Mouse (Mus musculus): Measurements from ENCODE around the gene Cyb5r3.

The Cyb5r3 gene

DNA sequence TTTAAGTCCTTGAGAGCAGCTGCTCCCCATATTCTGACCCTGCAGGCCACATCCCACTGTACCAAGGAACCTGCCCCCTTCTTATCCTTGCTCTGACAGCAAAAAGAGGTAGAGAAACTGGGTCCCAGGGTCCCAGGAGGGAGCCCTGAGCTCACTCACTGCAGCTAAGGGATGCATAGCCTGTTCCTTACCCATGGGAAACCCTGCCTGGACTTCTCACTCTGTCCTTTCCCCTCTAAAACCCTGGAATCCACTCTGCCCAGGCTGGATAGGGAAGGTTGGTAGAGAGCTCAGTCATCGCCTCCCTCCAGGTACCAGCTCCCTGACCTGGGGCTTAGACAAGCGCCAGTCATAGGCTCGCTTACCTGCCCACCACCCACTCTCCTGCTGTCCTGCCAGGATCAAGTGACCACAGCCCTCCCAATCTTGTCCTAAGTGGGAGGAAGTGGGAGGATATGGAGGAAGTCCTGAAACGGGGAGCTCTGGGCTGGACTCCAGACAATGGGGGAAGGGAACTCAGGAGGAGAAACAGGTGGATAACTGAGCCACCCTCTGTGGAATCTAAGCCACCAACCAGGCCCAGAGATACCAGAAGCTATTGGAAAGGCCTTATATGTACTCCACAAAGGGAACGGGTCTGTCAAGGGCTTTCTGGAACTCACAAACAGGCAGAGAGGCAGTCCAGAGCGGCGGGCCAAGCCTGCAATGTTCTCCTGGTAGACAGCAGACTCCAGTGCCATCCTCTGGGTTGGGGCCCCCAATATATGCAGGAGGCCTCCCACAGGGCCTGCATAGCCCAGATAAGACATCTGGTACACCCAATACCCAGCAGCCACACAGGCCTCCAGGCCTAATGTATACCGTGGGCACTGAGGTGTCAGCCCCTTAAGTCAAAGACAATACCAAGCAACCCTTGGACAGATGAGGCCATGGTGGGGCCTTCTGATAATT, 2.3 kb downstream of the Cyb5r3 start:
- no peak for DNase-seq (ENCODE audit: low read depth, low spot score)

DNA sequence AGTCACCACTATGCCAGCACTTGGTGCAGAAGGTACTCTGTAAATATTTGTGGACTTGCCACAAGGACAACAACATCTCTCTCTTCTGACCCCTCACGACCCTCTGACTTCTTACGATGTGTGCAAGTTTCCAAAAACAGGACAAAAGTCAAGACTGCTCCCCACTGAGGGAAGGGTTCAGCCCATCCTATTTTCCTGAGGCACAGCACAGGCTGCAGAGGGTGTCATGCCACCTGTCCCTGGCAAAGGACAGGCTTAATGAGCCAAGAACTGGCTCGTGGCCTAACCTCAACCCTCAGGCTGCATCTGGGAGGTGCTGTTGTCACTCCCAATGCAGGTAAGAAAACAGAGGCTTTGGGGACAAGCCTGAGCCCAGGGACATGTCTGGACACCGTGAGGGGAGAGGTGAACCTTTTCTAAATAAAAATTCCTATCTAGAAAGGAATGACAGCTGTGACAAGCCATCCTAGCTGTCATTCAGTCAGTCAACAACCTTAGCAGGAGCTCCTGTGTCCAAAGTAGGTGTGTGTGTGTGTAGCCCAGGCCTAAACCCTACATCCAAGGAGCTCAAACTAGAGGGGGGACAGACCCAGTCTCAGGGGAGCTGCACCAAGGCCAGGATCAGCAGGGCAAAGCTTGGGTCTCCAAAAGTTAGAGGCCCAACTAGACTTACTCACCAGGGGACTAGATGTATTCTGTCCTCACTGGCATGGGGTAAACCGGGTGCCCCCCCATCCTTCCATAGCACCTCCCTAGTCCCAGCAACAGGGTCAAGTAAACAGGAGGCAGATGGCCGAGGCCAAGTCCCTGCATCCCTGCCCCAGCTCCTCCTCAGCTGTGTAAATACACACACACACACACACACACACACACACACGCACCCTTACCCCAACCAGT, 3.3 kb downstream of the Cyb5r3 start:
- no peak for DNase-seq (ENCODE audit: low read depth, low spot score)

DNA sequence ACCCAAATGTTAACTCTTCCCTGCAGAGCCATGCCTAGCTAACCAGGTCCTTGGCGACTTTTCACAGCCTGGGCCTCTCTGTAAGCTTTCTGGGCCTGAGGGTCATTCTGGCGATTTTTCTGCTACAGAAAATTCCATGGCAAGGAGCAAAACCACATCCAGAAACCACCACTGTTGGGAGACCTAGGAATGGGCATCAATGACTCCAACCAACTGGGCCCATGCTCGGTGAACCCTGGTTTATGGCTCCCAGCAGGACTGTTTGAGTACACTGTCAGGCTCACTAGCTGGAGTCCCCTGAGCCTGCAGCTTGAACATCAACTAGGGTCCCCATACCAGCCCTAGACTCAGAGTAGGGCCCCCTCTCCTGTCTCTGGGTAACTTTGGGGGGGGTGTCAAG, 4.1 kb downstream of the Cyb5r3 start:
- no peak for DNase-seq (ENCODE audit: low read depth, low spot score)

DNA sequence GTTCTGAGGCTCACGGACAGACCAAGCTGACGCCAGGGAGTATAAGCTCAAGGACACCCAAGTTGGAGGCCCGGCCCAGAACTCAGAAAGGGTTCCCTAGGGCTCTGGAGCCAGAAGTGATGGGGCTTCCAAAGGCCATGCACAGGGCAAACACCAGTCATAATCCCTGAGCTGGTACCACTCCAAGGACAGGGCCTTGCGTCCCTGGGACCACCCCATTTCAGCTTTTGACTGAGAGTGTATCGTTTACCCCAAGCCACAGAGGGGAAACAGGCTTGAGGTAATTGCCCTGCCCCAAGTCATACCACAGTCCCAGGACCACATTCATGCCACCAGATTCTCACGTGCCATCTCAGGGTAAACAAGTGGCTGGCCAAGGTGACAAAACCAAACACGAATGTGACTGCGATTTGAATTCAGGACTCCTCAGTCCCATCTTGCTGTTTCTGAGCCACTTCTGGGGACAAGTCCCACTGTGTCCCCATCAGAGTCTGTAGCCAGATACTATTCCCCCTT, 4.8 kb downstream of the Cyb5r3 start:
- DNase-seq (ENCODE audit: low read depth, low spot score), result no peak

DNA sequence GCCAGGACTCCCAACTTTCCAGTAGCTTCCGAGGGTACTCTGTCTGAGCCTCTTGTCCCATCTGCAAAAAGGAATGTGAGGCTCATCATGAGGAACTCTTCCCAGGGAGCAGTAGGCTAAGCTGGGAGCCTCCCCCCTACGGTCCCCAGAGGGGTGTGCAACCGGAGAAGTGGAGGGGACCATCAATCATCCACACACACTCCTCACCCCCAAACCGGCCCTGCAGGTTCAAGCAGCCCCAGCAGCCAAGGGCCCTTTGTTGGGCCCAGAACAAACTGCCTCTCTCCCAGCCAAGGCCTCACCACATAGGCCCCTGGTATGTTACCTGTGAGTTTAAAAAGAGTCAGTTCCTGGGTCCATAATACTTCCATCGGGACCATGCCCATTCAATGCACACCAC, 5.3 kb downstream of the Cyb5r3 start:
- DNase-seq (ENCODE audit: low read depth, low spot score), result no peak

DNA sequence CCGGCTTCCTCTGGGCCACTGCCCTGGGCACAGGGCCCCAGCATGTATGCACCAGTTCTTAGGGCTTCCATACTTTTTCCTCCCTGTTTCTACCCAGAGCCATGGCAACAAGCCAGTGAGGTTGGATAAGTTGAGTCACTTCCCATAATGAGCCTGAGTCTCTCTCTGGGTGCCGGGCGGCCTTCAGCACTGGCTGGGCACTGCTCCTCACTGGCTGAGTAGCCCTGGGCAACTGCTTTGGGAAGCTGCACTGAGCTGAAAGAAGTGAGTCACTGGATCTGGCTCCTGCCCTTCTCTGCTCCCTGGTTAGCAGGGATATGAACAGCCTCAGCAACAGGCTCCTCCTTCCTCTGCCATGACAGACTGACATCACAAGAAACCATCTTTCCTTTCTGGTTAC, 5.8 kb downstream of the Cyb5r3 start:
- no peak for DNase-seq (ENCODE audit: low read depth, low spot score)

DNA sequence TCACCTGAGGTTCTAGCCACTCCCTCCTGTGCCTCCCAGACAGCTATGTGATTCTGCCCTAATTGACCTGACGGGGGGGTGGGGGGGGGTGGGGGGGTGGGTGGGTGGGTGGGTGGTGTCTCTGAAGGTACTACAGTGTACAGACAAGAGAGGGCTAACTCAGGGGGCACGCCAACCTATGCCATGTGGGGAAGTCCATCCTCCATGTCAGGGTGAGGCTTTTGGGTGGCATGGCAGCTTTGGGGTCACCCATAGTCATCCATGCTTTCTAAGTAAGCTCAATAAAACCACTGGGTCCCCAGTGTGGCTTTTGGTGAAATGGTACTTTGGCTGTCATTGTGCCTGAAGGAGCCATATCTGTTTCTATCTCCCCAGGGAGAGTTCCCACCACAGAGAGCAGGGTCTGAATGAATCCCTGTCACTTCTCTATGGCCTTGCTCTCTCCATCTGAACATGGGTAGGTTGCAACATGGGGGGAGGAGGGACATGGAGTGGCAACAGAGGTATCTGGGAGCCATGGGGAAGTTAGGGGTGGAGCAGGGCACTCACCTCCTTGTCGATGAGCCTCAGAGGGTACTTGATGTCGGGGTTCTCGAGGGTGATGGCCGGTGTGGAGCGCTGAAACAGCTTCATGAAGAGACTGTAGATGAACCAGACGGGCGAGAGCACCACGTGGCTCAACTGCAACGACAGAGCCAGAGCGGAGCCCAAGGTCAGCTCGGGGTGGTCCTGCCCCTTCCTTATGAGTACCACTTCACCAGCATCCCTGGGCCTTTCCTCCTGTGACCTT, 6.7 kb downstream of the Cyb5r3 start:
- no peak for DNase-seq (ENCODE audit: low read depth, low spot score)

DNA sequence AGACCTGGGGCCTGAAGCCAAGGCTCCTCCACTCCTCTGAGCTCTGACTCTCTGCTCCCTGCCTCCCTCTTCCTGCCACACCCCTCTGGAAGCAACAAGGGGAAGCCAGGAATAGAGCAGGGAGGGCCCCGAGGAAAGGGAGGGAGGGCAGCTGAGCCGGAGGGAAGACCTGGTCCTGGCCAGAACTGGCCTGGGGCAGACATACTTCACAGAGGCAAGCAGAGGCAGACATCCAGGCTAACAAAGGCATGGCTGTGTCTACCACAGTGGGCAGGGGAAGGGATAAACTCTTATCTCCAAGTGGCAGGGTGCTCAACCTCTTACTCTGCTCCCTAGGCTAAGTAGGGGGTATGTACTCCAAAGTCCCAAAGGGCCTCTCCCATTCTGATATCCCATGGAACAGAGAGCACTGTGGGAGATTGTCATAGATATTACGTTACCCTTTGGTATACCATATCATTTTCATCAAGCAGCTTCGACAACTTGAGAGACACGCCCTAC, 7.4 kb downstream of the Cyb5r3 start:
- DNase-seq (ENCODE audit: low read depth, low spot score), result no peak

DNA sequence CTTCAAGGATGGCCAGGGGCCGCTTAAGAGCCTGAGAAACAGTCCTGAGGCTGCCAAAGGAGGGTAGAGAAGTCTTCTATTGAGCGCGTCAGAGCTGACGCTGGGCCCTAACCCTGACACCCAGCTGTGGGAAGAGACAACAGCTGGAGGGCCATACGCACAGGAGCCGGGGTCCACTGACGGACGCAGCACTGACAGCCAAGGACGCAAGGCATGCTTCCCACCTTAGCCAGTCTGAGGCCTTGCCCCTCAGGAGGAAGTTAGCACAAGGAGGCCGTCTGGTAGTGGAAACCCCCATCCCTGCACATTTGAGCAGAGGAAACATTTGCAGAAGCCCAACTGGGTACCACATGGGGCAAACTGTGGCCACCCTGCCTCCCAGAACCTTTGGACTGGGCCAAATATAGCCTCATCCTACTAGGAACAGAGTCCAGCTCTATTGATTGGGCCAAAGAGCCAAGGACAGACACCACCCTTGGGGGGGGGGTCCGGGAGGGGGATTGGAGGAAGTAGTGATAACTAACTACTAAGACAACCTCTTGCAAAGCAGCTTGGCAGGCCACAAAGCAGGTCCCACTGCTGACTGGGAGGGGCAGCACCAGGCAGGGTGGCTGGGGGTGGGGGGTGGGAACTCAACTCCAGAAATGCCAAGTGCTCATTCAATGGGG, 9.4 kb downstream of the Cyb5r3 start:
- no peak for DNase-seq (ENCODE audit: low read depth, low spot score)

DNA sequence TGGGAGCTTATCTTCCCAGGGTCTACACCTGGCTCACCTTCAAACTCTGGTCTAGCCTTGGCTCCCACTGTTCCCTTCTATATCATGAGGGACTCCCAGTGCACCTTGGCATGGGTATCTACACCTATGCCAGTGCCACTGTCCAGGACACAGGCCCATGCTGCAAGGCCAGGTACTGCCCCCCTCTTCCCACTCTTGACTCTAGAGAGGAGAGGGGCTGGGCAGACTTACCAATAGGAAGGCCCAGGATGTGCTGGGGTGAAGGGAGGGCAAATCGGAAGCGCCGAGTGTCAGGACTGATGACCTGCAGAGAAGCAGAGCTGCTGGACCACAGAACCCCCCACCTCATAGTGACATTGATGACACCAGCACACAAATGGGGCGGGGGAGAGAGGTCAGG, 10.4 kb downstream of the Cyb5r3 start:
- no peak for DNase-seq (ENCODE audit: low read depth, low spot score)

DNA sequence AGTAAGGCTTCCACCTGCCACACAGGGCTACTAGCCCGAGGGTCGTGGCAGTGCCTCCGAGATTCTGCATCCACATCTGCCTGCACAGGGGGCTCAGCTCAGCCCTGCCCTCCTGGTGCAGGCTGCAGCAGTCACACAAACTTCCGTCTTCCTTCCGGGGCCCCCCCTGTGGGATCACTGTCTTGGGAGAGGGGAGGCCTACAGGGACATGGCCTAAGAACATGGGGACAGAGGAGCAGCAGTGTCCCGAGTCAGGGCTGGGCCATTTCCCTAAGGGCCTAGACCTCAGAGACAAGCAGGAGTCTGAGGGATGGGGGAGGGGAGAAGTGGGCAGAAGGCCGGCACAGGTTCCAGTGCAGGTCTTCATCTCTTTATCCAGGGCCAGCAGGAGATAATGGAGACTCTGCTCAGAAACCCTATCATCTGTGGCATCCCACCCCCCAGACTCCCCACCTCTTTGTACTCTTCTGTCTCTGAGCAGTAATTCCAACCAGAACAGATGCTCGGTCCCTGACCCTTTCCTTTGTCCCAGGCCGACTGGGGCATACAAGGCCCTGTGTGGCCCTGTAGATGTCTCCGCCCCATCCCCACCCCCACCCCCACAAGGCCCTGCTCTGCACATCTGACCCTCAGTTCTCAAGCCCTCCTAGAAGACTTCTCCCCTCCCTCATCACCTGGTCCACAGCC, 11.2 kb downstream of the Cyb5r3 start:
- no peak for DNase-seq (ENCODE audit: low read depth, low spot score)

DNA sequence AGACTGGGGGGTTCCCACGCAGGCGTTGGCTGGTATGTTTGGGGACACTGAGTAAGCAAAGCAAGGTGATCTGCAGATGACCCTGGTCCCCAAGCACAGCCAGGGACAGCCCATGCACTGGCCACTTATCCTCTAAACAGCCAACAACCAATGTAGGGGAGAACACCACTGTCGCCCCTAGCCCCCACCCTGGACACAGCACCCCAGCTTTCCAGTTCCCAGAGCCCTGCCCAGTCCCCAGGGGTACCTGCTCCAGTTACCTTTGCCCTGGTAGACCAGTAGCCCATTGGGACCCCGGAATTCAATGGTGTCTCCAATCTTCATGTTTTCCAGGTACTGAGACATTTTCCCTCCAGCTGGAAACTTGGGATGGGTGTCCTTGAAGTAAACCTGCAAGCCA, 11.8 kb downstream of the Cyb5r3 start:
- no peak for DNase-seq (ENCODE audit: low read depth, low spot score)

DNA sequence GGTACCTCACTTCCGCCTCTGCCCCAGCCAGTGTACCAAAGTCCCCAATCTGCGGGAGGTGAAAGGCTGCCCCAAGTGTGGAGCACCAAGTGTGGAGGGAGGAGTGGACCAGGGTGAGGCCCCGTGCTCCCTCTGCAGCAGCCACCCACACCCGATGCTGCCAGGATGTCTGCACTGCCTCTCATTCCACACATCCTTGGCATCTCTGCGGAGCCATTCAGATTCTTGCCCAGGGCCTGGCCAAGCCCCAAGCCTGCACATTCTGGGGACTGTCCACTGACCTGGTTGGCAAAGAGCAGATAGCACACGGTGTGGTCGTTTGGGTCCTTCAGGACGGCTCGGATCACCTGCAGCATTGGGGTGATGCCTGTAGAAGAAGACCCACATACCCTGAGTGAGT, 12.6 kb downstream of the Cyb5r3 start:
- DNase-seq (ENCODE audit: low read depth, low spot score), result no peak

DNA sequence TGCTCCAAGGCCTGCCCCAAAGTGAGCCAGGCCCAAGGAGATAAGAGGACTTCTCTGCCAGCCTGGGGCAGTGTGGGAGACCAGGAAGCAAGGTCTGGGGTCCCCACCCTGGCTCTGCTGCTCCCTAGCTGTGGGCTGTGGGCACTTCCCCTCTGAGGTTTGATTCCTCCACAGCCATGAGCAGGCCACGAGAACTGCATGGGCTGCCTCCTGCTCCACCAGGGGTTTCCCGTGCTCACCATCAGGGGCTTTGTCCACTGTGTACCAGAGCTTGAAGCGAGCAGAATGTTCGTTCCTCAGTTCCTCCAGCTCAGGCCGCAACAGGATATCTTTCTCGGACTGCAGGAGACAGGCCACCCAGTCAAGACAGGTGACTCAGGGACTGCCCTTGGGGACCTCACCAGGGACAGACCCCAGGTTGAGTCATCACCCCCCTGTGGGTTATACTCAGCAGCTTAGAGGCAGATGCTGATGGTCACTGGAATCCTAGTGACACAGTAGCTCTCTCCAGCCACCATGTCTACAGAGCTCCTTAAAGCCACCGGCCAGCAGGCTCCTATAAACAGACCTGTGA, 13.7 kb downstream of the Cyb5r3 start:
- no peak for DNase-seq (ENCODE audit: low read depth, low spot score)

DNA sequence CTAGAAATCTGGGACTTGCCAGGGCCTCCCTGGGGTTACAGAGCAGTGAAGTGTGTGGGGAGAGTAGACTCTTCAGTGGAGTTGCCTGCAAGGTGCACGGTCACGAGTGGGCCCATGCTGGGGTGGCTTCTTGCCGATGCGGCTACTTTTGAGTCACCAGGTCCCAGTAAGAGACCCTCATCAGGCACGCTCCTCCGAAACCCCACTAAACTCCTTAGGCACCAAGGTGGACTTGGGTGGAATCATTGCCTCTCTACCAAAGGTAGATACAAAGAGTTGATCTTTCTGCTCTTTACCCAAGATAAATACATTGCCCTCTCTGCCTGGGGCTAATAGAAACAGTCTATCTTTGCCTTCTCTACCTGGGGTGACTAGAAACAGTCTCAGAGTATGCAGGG, 14.7 kb downstream of the Cyb5r3 start:
- DNase-seq (ENCODE audit: low read depth, low spot score), result no peak

DNA sequence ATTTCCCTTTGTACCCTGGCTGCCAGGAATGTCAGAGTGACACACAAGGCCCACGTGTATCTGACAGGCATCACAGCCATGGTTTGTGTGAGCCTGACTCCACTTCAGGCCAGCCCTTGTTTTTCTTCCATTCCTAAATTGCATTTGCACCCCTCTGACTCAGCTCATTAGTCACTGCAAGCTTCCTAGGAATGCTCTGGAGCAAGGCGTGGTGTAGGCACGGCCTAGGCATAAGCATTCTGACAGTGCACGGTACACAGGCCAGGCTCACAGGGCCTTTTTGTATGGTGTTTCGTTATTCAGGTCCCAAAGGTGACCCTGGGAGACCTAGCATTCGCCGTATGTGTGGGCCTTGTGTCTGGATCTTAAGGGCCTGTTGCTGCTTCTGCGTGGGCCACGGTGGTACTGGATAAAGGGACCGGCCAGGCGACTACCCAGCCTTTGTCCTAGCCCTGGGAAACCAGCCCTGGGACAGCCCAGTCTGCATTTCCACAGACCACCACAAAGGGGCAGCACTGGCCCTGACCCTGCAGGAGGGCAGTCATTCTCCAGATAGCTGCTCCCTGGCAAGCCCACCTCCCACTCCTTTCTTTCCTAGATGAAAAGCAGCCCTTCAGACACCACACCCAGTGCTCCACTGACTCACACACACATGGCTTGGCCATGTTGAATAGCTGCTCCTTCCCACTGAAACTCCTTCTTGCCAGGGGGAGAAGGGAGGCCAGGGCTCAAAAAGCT, 15.3 kb downstream of the Cyb5r3 start:
- peak; percentile 64 for DNase-seq (ENCODE audit: low read depth, low spot score)

DNA sequence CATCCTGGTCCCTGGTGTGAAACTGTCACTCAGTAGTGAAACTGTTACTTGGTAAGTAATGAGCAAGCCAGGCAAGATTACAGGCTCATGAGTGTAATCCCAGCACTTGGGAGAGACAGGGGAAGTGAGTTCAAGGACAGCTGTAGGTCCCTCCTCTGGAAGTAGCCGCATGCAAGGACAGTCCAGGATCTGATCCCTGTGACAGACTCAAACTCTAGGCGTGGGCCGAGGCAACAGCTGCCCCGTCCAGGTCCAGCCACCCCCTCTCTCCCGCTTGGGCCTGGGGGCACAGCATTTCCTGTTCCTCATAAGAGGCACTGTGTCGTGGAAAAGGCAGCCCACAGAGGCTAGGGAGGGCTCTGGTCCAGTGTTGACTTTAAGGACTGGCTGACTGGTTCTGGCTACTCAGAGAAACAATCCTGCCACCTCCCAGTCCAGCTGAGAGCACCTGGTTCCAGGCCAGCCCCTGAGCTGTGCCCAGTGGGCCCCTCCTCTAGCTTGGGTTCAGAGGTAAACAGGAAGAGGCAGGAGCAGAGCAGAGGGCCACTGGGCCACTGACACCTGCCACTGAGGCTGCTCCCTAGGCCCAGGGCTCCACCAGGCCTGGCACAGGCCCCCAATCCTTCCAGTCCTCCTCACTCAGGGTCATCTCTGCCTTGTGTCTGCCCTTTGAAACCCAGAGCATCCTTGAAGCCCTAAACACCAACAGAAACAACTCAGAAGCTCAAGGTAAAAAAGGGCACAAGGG, 16.5 kb downstream of the Cyb5r3 start:
- no peak for DNase-seq (ENCODE audit: low read depth, low spot score)

DNA sequence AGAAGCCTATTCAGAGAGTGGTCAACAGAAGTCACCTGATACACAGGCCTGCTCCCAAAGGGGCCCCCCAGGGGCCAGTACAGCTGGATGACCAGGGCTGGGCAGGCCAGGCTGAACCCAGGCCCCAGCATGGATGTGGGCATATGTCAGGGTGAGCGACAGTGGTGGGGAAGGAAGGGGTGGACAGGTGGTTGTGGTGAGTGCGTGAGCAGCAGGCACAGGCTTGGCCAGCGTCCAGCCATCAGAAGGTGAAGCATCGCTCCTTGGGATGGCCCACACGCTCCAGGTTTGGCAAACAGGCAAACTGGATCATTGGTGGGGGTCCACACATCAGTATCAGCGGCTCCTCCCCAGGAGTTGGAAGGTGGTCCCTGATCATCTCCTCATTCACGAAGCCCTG, 18.1 kb downstream of the Cyb5r3 start:
- DNase-seq (ENCODE audit: low read depth, low spot score), result no peak
